Mouse (Mus musculus) neural tube, embryonic 15.5 days (tissue): ENCODE measurements at regions not wholly inside any gene's neighbourhood (a gene's known extent, or its start where the extent isn't known, plus 50 kb on each side); places are given as distances from the start of the nearest gene placed in this dataset.
"Not testable (repeated sequence)": the region's sequence is repeated elsewhere in the genome, so short reads cannot be mapped to it uniquely, and the experiment has no call there.

Experiments
- ATAC-seq: fragments of 200-750 bp; cut with Nextera tagmentation; 2 replicates; pipeline ENCODE4 v1.8.0; 2017; ENCODE audit warnings: mild to moderate bottlenecking, moderate TSS enrichment, moderate library complexity; ENCODE audit not compliant: low FRiP score
- H3K27ac ChIP-seq: fragments of 300-500 bp; sonication (generic); replicated peaks from 2 replicates; pipeline ENCODE4 v1.5.1; 2015; ENCODE audit warnings: mild to moderate bottlenecking, inconsistent platforms
- H3K27me3 ChIP-seq: fragments of 300-500 bp; sonication (generic); replicated peaks from 2 replicates; pipeline ENCODE4 v1.6.1; 2015; ENCODE audit warnings: inconsistent platforms
- H3K36me3 ChIP-seq: fragments of 300-500 bp; sonication (generic); 2 replicates; pipeline ENCODE4 v1.6.1; 2015; ENCODE audit warnings: inconsistent platforms
- H3K4me1 ChIP-seq: fragments of 300-500 bp; sonication (generic); 2 replicates; pipeline ENCODE4 v1.6.1; 2015; ENCODE audit warnings: inconsistent platforms
- H3K4me2 ChIP-seq: fragments of 300-500 bp; sonication (generic); 2 replicates; pipeline ENCODE4 v1.6.1; 2015; ENCODE audit warnings: inconsistent platforms, mild to moderate bottlenecking, moderate library complexity
- H3K4me3 ChIP-seq: fragments of 300-500 bp; sonication (generic); replicated peaks from 2 replicates; pipeline ENCODE4 v1.5.1; 2015; ENCODE audit warnings: mild to moderate bottlenecking, inconsistent platforms
- H3K9ac ChIP-seq: fragments of 300-500 bp; sonication (generic); replicated peaks from 2 replicates; pipeline ENCODE4 v1.6.1; 2015; ENCODE audit warnings: mild to moderate bottlenecking, inconsistent platforms
- H3K9me3 ChIP-seq: fragments of 300-500 bp; sonication (generic); replicated peaks from 2 replicates; pipeline ENCODE4 v1.6.1; 2016; ENCODE audit warnings: inconsistent platforms
- WGBS: fragments of 180-500 bp; shearing (Covaris S2); methylation state at CpG from one replicate; pipeline ENCODE4 v1.1.7; 2015; ENCODE audit warnings: mixed read lengths; 5-methylcytosine and 5-hydroxymethylcytosine counted together

GRCm38 (mm10) chr11:26667251-26667650, 73.5 kb upstream of the Vrk2 start:
- Histone ChIP-seq H3K36me3 (no peaks in the 10 kb centered on the region), H3K27me3 (no peaks in the 10 kb centered on the region), H3K4me1 (no peaks in the 10 kb centered on the region), H3K9ac (no peak overlapping the region), H3K27ac (no peak overlapping the region), H3K4me3 (no peak overlapping the region), H3K9me3 (no peaks in the 10 kb centered on the region), H3K4me2 (no peak overlapping the region)
- WGBS: 62% methylated on average over 2 of the region's 2 CpGs
- no peak for ATAC-seq

- no peaks in the 10 kb centered on the region for H3K36me3 ChIP-seq
- H3K27ac ChIP-seq: no peak overlapping the region
- H3K4me1 ChIP-seq: no peaks in the 10 kb centered on the region
- H3K9me3 ChIP-seq: no peaks in the 10 kb centered on the region
- H3K9ac ChIP-seq: no peak overlapping the region
- H3K27me3 ChIP-seq: no peaks in the 10 kb centered on the region
- ATAC-seq: no peak
- H3K4me3 ChIP-seq: no peak overlapping the region
- H3K4me2 ChIP-seq: no peak overlapping the region
Measured at GRCm38 (mm10) chr11:26660878-26661277, 67.1 kb upstream of the Vrk2 start.

GRCm38 (mm10) chr11:26649165-26649564, 55.4 kb upstream of the Vrk2 start:
- H3K9me3 ChIP-seq, H3K4me1 ChIP-seq, H3K27me3 ChIP-seq, H3K36me3 ChIP-seq, ATAC-seq, H3K9ac ChIP-seq, H3K4me3 ChIP-seq, H3K4me2 ChIP-seq, H3K27ac ChIP-seq: not testable (repeated sequence)
